Mouse (Mus musculus) erythroblast, adult 5-6 weeks (primary cell): ENCODE measurements around the gene Myo18b. TPM values are rescaled to one million over a fixed set of nuclear protein-coding genes. Genes with fewer than 3 reads are reported as not detected.
A peak's percentile ranks its signal among the peaks of the same experiment; 100 is the strongest.

Experiments used
- ATAC-seq: replicated peaks from 2 replicates; pipeline ENCODE4 v1.8.0; 2016; ENCODE audit warnings: moderate number of reproducible peaks, mild to moderate bottlenecking, moderate TSS enrichment, inconsistent platforms; ENCODE audit not compliant: poor library complexity, low FRiP score, severe bottlenecking
- total RNA-seq, 2 experiments: library from RNA; stranded (forward) in 1 of 2; stranded (reverse) in 1 of 2; fragments of 150-400 nt in 1 of 2; fragments of 200-764, 138-1000 nt in 1 of 2; gene quantifications; 2 replicates each; pipeline versions ENCODE4 v1.2.3 to v1.2.4; 2015 to 2017; ENCODE audit warnings: low replicate concordance in 2 of 2

Myo18b gene
- total RNA-seq, 2 experiments from 2014 or later = 0.34 to 0.38 TPM

DNA sequence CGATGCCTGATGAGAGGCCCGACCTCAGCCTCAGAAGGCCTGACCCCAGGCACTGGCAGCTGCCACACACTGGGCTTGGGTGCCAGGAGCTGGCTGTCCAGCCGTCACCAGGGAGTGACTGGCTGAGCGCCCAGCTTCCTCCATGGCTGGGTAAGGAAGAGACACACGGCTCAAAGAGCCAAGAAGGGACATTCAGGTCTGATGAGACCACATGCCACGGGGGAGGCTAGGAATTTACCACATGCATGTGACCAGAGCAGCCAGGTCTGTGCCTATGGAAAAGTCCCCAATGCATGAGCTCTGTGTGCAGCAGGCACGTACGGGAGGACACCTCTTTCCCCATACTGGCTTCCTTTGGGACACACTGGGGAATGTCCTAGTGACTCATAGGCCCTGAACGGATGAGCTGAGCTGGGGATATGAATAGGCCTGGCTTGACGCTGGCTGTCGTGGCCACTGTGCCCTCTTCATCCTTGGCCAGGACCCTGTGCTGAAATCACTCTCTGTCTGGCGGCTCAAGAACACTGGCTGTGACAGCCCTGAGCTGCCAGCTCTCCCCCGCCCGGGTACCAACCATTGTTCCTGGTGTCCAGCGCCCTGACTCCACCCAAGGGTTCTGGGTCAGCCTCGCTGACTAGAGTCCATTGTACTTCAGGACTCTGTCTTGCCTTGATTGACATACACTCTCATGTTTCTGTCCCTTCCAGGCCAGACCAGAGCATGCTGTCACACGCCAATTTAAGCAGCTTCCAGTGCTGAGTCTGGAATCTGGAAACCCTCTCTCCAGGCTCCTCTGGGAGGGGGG, 9.3 kb downstream of the Myo18b start:
- ATAC-seq = no peak

DNA sequence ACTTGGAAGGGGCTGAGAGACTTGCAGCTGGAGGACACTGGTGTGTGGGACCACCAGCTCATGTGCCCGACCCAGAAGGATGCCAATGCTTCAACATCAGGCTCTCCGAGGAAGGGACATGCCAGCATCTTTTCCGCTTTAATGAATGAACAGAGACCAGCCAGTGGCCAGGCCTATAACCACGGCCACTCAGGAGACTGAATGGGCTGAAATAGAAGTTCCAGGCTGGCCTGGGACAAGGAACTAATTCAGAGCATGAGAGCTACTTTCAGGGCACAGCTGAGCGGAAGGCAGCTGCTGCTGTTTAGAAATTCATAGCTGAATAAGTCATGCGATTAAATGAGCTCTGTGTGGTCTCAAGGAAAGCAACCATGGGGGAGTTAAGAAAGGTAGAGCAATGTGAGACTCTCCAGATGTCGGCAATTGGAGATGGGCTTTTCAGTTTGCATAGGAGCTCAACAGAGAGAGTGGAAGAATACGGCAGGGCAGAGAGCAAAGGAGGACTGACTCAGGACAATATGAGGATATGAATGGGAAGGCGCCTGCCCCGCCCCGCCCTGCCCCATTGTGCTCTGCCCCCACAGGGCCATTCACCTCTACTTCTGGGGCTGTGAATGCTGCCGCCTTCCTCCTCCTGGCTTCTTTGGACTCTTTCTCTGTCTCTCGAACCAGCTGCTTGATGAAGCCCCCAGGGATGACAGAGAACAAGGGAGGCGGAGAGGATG, 18.6 kb downstream of the Myo18b start:
- ATAC-seq = no peak

DNA sequence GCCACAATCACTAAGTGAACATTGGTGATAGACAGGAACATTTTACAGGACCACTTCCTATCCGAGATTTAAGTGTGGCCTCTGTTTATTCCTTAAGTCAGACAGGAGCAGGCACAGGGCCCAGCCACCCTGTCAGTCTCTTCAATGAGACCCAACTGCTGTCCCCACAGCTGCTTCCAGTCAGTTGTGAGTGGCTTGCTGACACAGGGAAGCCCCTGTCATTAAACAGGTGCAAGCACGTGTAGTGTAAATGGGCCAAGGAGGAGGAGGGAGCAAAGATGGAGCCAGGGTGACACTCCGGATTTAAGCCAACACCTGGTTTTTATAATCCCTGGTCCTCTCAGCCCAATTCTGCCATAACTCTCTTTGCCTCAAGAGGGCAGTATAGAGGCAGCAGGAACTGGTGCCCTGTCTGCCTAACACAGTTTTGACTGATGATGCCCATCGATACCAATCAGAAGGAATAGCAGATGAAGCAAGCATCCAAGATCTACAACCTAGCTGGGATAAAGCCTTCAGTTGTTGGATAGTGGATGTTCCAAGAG, 19.2 kb downstream of the Myo18b start:
- ATAC-seq = no peak

DNA sequence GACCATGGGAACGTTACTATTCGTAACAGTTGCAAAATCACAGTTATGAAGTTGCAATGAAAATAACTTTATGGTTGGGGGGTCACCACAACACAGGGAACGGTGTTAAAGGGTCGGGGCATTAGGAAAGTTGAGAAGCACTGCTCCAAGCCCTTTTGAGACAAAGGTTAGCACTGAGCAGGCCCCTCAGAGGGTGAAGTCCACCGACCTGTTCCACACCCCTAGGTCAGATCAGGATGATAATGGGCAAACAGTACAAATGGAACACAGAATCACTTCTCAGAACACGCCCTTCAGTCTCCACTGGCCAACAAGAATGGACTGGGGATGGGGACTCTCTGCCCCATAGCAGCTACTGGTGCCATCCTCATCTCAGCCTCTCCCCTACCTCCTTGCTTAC, 23.2 kb downstream of the Myo18b start:
- ATAC-seq = no peak

DNA sequence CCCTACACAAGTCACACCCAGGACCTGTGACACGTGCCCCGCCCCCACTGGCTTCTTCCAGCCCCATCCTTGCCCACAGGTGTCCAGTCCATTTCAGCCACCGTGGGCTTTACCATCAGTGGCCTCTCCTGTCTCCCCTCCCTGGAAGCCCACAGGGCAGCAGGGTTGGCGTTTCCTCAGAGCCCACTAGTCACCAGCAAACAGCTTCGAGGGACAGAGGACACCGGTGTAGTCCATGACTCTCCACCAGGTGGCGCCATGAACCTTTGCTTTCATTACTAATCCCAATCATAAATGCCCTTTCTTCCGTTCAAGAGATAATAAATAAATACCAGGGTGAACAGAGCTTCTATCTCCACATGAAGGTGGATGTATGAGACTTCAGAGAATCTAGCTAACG, 25.4 kb downstream of the Myo18b start:
- ATAC-seq = peak; percentile 49

DNA sequence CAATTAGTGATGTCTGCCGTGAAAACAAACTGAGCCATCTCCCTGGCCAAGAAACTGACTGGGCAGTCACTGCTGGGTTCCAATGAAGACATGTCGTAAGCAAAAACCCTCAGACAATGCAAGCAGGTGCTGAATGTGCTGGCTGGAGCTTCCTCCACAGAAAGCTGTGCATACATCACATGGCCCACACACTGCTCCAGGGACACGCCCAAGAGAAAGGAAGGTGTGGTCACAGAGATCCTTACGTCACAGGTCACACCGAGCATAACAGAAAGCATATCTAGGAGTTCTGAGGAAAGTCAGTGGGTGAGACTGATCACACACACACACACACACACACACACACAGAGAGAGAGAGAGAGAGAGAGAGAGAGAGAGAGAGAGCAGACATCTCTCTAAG, 27.5 kb downstream of the Myo18b start:
- no peak for ATAC-seq

DNA sequence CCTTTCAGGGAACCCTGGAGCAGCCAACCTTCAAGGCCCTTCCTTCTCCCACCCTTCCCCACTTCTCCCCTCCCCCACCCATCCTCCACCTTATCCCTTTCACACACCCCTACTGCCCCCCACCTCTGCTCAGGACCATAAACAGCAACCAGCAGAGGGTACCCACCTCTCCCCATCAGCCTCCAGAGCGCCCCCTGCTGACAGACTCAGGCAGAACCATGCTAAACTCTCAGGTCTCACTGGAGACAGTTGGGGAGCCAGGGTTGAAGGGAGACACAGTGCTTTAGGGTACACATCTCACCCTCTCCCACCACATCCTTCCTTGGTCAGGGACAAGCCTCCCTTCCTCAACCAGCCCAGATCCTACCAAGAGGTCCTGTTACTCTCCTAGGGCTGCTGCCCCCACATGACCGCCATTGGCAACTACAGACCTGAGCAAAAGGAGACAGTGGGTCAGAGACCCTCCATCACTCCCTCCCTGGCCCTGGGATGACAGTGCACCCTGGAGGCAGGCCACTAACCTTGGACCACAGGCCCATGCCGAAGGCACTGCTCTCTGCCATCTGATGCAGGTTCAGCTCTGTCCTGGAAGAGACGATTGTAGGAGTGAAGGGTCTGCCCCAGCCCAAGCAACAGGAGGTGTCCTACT, 31.3 kb downstream of the Myo18b start:
- no peak for ATAC-seq

DNA sequence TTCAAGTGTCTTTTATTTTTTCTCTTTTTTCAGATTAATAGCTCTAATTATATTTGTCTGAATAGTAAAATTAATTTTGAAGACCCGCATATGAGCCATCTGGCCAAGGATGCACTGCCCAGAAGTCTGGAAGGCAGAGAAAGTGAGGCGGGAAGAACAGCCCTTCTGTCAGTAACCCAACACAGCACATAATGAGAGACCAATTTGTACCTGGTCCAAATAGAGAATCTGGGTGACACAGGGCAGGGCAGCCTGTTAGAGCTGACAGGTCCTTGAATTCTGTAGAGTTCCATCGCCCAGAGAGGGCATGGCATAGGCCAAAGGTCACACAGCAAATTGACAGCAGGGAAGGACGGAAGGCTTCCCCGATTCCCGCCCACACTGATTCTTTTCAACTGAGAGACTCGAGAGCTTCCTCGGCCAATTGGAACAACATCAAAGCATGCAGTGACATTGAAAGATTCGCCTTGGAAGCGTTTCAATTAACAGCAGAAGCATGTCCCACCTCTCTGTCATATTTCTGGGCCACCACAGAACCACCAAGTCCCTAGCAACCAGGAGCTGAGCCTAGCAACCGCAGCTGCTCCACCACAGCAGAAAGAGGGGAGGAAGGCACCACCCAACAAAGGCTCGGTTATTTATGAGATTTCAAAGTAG, 36.7 kb downstream of the Myo18b start:
- no peak for ATAC-seq

DNA sequence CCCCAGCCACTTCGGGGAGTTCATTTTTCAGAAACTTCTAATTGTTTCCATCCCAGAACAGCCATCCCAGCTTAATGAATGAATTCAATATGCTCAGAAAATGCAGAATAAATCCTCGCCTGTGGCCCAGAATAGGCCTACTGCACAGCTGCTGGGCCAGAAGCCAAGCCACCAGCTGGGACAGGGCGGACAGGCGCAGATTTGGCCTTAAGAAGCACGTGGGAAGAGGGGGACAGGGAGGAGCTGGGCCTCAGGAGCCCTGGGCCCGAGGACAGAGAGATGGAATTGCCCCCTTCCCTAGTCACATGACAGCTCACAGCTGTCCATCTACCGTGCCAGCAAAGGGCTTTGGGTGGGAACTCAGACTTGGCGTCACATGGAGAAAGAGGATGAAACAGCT, 43.0 kb downstream of the Myo18b start:
- ATAC-seq = no peak

DNA sequence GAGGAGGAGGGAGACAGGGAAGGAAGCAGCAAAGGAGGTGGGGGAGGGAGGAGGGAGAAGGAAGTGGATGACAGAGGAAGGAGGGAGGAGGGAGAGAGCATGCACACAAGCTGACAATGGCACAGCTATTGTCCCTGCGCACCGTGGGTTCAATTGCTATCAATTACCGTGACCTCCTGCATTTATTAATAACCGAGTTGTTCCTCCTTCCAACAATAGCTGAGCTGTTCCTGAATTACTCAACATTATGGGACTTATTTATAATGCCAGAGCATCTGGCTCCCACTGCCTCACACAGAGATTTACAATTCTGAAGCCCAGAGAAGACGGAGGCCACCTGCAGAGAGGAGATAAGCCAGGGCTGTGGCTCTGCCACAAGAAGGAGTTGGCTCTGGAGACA, 44.8 kb downstream of the Myo18b start:
- ATAC-seq = no peak

DNA sequence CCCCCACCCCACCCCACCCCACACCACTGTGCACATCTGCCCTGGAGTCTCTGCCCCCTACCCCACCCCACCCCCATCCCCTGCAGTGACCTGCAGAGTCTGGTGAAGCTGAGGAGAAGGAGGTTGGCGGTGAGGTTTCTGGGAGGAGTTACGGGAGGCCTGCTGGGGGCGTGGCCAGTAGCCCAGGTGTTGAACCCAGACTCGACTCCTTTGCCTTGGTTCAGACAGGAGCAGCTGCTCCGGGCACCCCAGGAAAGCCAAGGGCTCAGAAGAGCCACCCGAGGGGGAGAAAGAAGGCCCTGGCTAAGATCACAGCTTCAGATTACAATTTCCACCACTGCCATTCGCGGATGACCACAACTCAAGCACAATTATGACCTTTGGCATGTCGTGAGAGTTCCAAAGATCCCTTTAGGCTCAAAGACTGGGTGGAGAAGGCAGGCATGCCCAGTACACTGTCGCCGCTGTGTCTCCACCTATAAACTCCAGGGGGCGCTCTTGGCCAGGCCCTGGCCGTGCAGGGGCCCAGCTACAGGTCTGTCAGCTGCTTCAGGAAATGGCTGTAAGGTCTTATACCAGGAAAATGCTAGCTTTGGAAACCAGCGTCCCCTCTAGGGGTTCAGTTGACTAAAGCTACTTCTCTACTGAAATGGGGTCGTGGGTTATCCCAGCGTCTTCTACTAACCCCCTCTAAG, 47.4 kb downstream of the Myo18b start:
- no peak for ATAC-seq

DNA sequence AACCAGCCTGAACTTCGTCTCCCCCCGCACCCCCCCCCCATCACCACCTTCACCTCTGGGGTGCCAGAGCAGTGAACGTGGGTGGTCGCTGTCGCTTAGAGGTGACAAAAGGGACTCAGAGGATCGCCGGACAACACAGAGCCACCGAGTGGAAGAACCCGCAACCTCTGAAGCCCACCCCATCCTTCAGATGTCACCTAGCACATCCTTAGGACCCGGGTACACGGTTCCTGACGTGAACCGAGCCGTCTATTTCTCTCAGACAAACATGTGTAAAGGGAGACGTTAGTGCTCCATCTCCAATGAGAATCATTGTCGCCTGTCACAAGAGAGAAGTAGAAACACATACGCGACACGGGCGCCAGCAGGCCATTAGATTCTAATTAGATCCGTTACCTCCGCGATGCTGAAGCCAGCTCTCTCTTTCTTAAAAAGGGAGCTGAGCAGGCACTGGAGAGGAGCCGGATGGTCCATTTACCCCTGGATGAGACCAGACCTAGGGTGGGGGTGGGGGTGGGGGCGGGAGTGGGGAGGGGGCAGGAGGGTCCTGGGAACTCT, 48.1 kb downstream of the Myo18b start:
- no peak for ATAC-seq

DNA sequence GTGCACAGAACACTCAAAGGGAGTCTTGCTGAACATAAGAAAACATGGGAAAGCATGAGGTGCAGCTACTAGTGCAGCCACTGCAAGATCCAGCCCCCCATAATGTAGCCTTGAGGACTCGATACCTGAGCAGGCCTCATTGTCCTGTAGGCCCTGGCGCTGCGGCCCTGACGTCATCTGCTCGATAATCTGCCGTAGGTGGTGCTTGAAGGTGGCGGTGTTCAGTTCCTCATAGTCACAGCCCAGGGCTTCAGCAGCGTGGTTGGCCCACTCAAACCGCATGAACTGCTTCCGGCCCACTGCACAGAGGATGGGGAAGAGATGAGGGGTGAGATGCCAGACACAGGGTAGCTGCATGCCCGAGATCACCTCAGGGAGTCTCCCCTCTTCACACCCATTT, 50.0 kb downstream of the Myo18b start:
- ATAC-seq = no peak

DNA sequence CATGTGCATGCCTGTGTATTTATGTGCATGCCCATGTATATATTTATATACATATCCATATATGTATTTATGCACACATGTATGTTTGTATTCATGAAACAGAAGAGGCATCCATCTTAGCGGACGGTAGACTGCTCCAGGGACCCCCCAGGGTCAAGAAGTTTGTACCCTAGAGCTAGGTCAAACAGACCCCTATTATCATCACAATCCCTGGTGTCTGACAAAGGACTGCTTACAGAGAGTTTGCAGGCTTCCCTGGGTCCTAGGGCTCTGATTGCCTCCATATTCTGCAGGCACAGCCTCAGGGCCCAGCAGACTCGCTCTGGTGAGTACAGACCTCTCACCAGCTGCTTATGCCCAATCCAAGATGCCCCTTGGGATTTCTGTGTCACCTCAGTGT, 51.7 kb downstream of the Myo18b start:
- no peak for ATAC-seq

DNA sequence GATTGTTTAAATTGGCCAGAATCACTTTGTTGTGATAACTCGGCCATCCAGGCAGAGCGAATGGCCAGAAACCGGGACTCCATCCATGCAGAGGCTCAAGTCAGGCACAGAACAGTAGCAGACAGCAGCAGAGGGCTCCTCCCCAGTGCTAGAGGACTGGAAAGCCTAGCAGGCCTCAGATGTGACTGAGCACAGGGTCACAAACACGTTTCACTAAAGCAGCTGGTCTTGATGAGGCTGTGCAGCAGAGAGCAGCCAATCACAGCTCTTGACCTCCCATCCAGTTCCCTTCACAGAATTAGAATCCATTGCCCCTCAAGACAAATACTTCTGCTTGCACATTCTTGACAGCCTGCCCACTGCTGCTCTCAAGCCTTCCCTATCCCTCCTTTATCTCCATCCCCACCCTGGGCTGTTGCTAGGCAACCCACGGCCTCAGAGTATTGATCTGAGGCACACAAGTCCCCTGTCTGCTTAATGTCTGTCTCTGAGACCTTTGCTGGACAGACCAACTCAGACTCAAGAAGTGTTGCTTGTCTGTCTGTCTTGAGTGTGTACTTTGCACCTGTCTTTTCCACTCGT, 52.4 kb downstream of the Myo18b start:
- no peak for ATAC-seq

DNA sequence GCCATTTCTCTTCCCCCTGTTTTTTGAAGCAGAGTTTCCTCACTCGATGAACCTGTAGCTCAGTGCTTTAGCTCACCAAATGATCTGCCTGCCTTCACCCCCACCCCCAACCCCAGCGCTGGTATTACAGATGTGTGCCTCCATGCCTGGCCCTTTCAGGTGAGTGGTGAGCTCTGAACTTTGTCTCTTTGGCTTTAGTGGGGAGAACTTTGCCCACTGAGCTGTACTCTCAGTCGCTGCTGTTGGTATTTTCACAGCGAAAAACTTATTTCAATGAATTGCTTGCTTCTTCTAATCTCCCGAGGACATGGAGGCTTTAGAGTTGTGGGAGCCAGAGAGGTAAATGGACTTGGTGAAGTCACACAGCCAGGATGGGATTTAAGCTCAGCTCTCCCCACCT, 53.5 kb downstream of the Myo18b start:
- no peak for ATAC-seq

DNA sequence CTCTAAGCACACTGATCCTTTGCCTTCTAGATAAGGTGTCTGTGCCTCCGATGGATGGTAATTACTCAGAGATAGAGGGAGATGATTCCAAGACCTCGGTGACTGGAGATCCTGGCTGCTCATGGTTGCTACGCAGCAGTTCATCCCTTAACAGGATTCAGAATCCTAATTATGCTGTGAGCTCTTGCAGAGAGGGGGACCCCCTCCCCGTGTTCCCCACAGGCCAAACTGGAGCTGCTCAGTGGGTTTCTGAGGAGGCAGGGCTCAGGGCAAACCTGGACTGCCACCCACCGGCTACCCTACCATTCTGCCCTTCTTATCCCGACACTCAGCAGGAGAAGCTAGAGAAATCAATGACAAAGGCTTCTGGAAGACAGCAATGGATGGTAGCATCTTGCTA, 54.3 kb downstream of the Myo18b start:
- no peak for ATAC-seq

DNA sequence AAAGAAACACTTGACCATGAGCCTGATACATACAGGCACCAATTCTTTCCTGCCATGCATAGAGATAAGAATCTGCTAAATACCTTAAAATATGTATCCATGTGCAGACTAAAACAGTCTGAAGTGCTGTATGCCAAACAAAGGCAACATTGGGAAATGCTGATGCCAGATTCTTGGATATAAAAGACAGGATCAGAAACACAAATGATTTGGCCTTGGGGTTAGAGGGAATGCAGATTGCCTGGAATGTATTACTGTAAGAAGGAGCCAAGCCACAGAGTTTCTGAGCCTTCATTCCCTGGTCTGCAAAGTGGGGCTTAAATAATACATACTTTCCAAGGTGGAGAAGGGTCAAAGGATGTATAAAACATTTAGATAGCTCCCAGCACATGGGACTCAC, 61.3 kb downstream of the Myo18b start:
- no peak for ATAC-seq

DNA sequence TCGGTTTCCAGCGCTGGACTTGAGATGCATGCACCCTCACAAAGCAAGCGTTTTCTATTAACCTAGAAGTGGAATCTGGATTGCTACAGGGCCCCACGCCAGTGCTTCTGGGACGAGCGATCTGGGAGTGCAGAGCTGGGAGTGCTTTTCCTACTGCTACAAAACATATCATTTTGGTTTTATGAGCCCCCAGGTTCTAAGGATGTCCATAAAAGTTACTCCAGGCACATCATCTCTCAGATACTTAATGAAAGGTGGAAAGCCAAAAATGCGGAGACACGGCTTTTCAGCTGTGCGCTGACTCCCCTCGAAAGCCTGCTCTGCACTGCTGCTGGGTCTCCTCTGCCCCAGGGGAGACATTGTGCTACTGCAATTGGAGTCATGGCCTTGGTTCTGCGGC, 62.3 kb downstream of the Myo18b start:
- no peak for ATAC-seq
